Mouse (Mus musculus) intestine, postnatal 0 days (tissue): Measurements from ENCODE around the gene Lrrc8b. TPM values are rescaled to one million over a fixed set of nuclear protein-coding genes. Genes with fewer than 3 reads are reported as not detected.

Source experiments
- ATAC-seq: fragments of 200-750 bp; cut with Nextera tagmentation; 2 replicates; pipeline ENCODE4 v1.8.0; 2017; ENCODE audit warnings: mild to moderate bottlenecking, moderate TSS enrichment, moderate library complexity
- H3K27ac ChIP-seq: fragments of 300-500 bp; sonication (generic); 2 replicates; pipeline ENCODE4 v1.5.1; 2014; ENCODE audit warnings: mild to moderate bottlenecking, low read depth, low read length, moderate library complexity
- H3K27me3 ChIP-seq: fragments of 300-500 bp; sonication (generic); replicated peaks from 2 replicates; pipeline ENCODE4 v1.6.1; 2014; ENCODE audit warnings: low read length, mixed read lengths; ENCODE audit not compliant: control insufficient read depth, insufficient read depth
- H3K36me3 ChIP-seq: fragments of 300-500 bp; sonication (generic); 2 replicates; pipeline ENCODE4 v1.6.1; 2014; ENCODE audit warnings: mild to moderate bottlenecking, moderate library complexity; ENCODE audit not compliant: control insufficient read depth, insufficient read depth
- H3K4me1 ChIP-seq: fragments of 300-500 bp; sonication (generic); replicated peaks from 2 replicates; pipeline ENCODE4 v1.6.1; 2014; ENCODE audit warnings: antibody characterized with exemption, low read length, mixed read lengths; ENCODE audit not compliant: control insufficient read depth, insufficient read depth
- H3K4me2 ChIP-seq: fragments of 300-500 bp; sonication (generic); replicated peaks from 2 replicates; pipeline ENCODE4 v1.6.1; 2014; ENCODE audit warnings: low read depth, mild to moderate bottlenecking, moderate library complexity
- H3K4me3 ChIP-seq: fragments of 300-500 bp; sonication (generic); 2 replicates; pipeline ENCODE4 v1.5.1; 2014; ENCODE audit warnings: low read depth, low read length
- H3K9ac ChIP-seq: fragments of 300-500 bp; sonication (generic); 2 replicates; pipeline ENCODE4 v1.6.1; 2014; ENCODE audit warnings: mild to moderate bottlenecking, low read depth, low read length
- H3K9me3 ChIP-seq: fragments of 300-500 bp; sonication (generic); 2 replicates; pipeline ENCODE4 v1.6.1; 2016; ENCODE audit warnings: mixed run types; ENCODE audit not compliant: control insufficient read depth
- CTCF ChIP-seq: sonication (generic); IDR thresholded peaks from 2 replicates; pipeline ENCODE4 v1.5.1; 2016; ENCODE audit warnings: low read depth, mild to moderate bottlenecking, control low read depth, antibody characterized with exemption, moderate library complexity
- WGBS: fragments of 180-500 bp; shearing (Covaris S2); extraction: QIAGEN DNeasy Blood & Tissue Kit; methylation state at CpG from one replicate; pipeline ENCODE4 v1.1.7; 2014; 5-methylcytosine and 5-hydroxymethylcytosine counted together
- polyA plus RNA-seq: library from polyadenylated mRNA; unstranded; fragments of >200 nt; fragmentation: Nextera tagmentation; extraction: Ambion mirVana; gene quantifications from 2 replicates; pipeline ENCODE4 v1.2.1, GENCODE M21; 2015

Lrrc8b gene
- polyA plus RNA-seq, 1 experiment from 2014 or later: 12.2 TPM

GRCm38 (mm10) chr5:105417217-105417616 lies 1.6 kb downstream of the Lrrc8b start:
- Histone ChIP-seq H3K9me3 (no peaks in the 10 kb centered on the region), H3K4me2 (peak overlapping the region; percentile 92; the same call in 1 of the 2 replicates), H3K27me3 (no peaks in the 10 kb centered on the region), H3K36me3 (no peaks in the 10 kb centered on the region), H3K4me3 (no peak overlapping the region), H3K9ac (no peak overlapping the region), H3K27ac (no peak overlapping the region), H3K4me1 (peaks cover 7% of the 10 kb centered on the region; the same call in 1 of the 2 replicates)
- no peak for ATAC-seq
- 75% methylated on average over 8 of the region's 8 CpGs for WGBS
- no peak for TF ChIP-seq CTCF

- Histone ChIP-seq H3K36me3 (no peaks in the 10 kb centered on the region), H3K4me3 (peak overlapping the region; percentile 7; the same call in 1 of the 2 replicates), H3K27ac (peak overlapping the region; percentile 75), H3K9me3 (no peaks in the 10 kb centered on the region), H3K9ac (no peak overlapping the region), H3K4me1 (peaks cover 7% of the 10 kb centered on the region; the same call in 1 of the 2 replicates), H3K4me2 (peak overlapping the region; percentile 39), H3K27me3 (no peaks in the 10 kb centered on the region)
- no peak for TF ChIP-seq CTCF
- 39% methylated on average over 7 of the region's 7 CpGs for WGBS
- ATAC-seq: peak; percentile 20; the same call in 1 of the 2 replicates
Observed at GRCm38 (mm10) chr5:105418364-105418763, 2.8 kb downstream of the Lrrc8b start.

- TF ChIP-seq CTCF: no peak
- H3K27ac ChIP-seq: peak overlapping the region; percentile 75
- H3K4me1 ChIP-seq: peaks cover 7% of the 10 kb centered on the region; the same call in 1 of the 2 replicates
- ATAC-seq: no peak
- WGBS: 62% methylated on average over 5 of the region's 5 CpGs
- H3K9ac ChIP-seq: no peak overlapping the region
- no peaks in the 10 kb centered on the region for H3K9me3 ChIP-seq
- peak overlapping the region; percentile 39 for H3K4me2 ChIP-seq
- no peaks in the 10 kb centered on the region for H3K27me3 ChIP-seq
- H3K36me3 ChIP-seq: no peaks in the 10 kb centered on the region
- H3K4me3 ChIP-seq: no peak overlapping the region
Observed at GRCm38 (mm10) chr5:105418851-105419250, 3.3 kb downstream of the Lrrc8b start.

DNA sequence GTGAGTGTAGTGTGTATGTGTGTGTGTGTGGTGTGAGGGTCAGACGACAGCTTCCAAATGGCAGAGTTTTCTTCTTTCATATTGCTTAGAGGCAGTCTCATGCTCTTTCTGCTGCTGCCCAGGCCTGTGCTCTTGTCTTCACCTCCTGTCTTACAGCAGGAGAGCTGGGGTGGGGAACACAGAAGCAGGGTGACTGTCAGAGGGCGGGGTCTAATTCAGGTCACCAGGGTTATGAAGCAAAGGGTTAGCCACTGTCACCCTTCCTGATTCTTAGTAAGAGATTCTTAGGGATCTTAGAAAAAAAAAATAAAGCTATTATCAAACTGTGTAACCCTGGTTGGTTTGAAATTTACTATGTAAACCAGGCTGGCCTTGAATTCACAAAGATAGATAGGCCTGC lies 10.0 kb downstream of the Lrrc8b start:
- H3K36me3 ChIP-seq: peaks cover 3% of the 10 kb centered on the region; the same call in 1 of the 2 replicates
- no peak overlapping the region for H3K27ac ChIP-seq
- no peaks in the 10 kb centered on the region for H3K4me1 ChIP-seq
- H3K9ac ChIP-seq: no peak overlapping the region
- no peak for ATAC-seq
- H3K9me3 ChIP-seq: no peaks in the 10 kb centered on the region
- 88% methylated on average over 2 of the region's 2 CpGs for WGBS
- no peak overlapping the region for H3K4me3 ChIP-seq
- no peak for TF ChIP-seq CTCF
- H3K4me2 ChIP-seq: no peak overlapping the region
- no peaks in the 10 kb centered on the region for H3K27me3 ChIP-seq

DNA sequence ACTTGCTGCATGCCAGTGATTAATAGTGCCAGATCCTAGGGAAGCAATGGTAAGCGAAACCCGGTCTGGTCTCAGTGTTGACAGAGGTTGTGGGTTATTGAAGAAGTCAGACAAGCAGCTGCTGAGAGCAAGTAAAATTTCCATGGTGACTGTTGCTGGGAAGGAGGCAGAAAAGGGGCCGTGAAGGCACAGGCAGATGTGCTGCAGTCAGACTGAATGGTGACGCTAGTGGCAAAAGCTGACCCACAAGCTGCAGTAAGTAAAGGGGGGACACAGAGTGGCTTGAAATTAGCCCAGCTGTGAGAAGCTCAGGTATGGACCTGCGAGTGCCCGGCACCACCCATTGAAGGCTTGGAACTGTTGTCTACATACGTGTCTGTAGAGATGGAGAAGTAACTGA lies 11.8 kb downstream of the Lrrc8b start:
- Histone ChIP-seq H3K4me2 (no peak overlapping the region), H3K4me1 (no peaks in the 10 kb centered on the region), H3K27me3 (no peaks in the 10 kb centered on the region), H3K9ac (no peak overlapping the region), H3K9me3 (no peaks in the 10 kb centered on the region), H3K27ac (no peak overlapping the region), H3K4me3 (no peak overlapping the region), H3K36me3 (peaks cover 3% of the 10 kb centered on the region; the same call in 1 of the 2 replicates)
- 78% methylated on average over 7 of the region's 7 CpGs for WGBS
- no peak for ATAC-seq
- TF ChIP-seq CTCF: no peak

DNA sequence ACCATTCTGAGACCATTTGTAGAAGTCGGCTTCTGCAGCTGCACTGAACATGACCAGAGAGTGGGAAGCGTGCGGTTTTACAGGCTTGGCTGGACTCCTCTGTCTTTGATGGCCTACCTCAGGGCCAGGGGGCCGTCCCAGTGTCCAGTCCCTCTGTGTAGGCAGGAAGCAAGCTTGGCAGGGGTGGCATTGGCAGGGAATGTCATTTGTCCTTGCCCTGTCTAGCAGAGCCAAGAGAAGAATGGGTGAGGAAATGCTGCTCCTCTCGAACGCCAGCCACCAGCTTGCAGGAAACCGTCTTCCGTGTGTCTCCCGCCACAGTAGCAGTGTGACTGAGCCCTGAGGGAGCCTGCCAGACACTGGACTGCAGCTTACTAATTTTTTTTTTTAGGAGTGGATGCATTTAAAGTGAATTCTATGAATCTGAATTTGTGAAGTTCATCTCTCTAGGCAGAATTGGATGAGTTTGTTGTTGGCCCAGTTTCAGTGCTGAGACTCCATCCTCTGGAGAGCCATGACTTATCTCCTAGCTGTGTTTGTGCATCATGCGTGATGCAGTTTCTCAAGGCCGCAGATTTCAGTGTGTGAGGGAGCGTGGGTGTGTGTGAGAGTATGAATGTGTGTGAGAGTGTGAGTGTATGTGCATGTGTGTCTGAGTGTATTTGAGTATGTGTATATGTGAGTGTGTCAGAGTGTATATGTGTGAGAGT lies 12.8 kb downstream of the Lrrc8b start:
- H3K4me3 ChIP-seq: no peak overlapping the region
- no peaks in the 10 kb centered on the region for H3K9me3 ChIP-seq
- 79% methylated on average over 12 of the region's 12 CpGs for WGBS
- TF ChIP-seq CTCF: no peak
- no peak for ATAC-seq
- H3K27ac ChIP-seq: no peak overlapping the region
- no peak overlapping the region for H3K4me2 ChIP-seq
- no peaks in the 10 kb centered on the region for H3K4me1 ChIP-seq
- no peak overlapping the region for H3K9ac ChIP-seq
- H3K27me3 ChIP-seq: no peaks in the 10 kb centered on the region
- H3K36me3 ChIP-seq: peaks cover 3% of the 10 kb centered on the region; the same call in 1 of the 2 replicates
